Mouse (Mus musculus) ES-Bruce4 (cell line): Measurements from ENCODE around the gene Cdh15.

ENCODE experiments used
- CTCF ChIP-seq: IDR thresholded peaks from one replicate; pipeline ENCODE4 v1.8.1; 2011; ENCODE audit warnings: low read depth, low read length
- EP300 ChIP-seq: IDR thresholded peaks from 2 replicates; pipeline ENCODE4 v1.6.1; 2011; ENCODE audit warnings: low read depth, low read length; ENCODE audit not compliant: insufficient read depth
- POLR2A ChIP-seq: IDR thresholded peaks from one replicate; pipeline ENCODE4 v1.8.1; 2011; ENCODE audit warnings: low read length; ENCODE audit not compliant: insufficient read depth

DNA sequence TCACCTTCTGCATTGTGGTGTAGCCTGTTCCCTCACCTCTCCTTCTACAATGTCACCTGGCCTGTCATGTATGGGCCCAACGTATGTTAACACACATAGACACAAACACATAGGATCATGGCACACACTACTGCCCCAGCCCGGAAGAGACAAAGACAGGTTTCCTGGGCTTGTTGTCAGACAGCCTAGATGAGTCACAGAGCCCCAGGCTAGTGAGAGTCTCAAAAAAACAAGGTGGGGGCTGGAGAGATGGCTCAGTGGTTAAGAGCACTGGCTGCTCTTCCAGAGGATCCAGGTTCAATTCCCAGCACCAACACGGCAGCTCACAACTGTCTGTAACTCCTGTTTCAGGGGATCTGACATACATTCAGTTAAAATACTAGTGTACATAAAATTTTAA is 30.5 kb downstream of the Cdh15 start:
- TF ChIP-seq CTCF, result no peak
- no peak for TF ChIP-seq POLR2A
- no peak for TF ChIP-seq EP300
